Mouse (Mus musculus) kidney, embryonic 15.5 days (tissue): Measurements from ENCODE around the gene Cenpa. TPM values are rescaled to one million over a fixed set of nuclear protein-coding genes. Genes with fewer than 3 reads are reported as not detected.

Source experiments
- ATAC-seq: fragments of 200-750 bp; cut with Nextera tagmentation; replicated peaks from 2 replicates; pipeline ENCODE4 v1.8.0; 2017; ENCODE audit warnings: moderate TSS enrichment; ENCODE audit not compliant: low FRiP score
- H3K27ac ChIP-seq: fragments of 300-500 bp; sonication (generic); 2 replicates; pipeline ENCODE4 v1.5.1; 2015; ENCODE audit warnings: mild to moderate bottlenecking, inconsistent platforms
- H3K27me3 ChIP-seq: fragments of 300-500 bp; sonication (generic); 2 replicates; pipeline ENCODE4 v1.6.1; 2015; ENCODE audit warnings: inconsistent platforms
- H3K36me3 ChIP-seq: fragments of 300-500 bp; sonication (generic); 2 replicates; pipeline ENCODE4 v1.6.1; 2015; ENCODE audit warnings: inconsistent platforms
- H3K4me1 ChIP-seq: fragments of 300-500 bp; sonication (generic); 2 replicates; pipeline ENCODE4 v1.6.1; 2015; ENCODE audit warnings: inconsistent platforms
- H3K4me2 ChIP-seq: fragments of 300-500 bp; sonication (generic); 2 replicates; pipeline ENCODE4 v1.6.1; 2015; ENCODE audit warnings: moderate library complexity, mild to moderate bottlenecking, inconsistent platforms
- H3K4me3 ChIP-seq: fragments of 300-500 bp; sonication (generic); replicated peaks from 2 replicates; pipeline ENCODE4 v1.5.1; 2015; ENCODE audit warnings: mild to moderate bottlenecking, inconsistent platforms
- H3K9ac ChIP-seq: fragments of 300-500 bp; sonication (generic); 2 replicates; pipeline ENCODE4 v1.6.1; 2015; ENCODE audit warnings: mild to moderate bottlenecking, inconsistent platforms
- H3K9me3 ChIP-seq: fragments of 300-500 bp; sonication (generic); replicated peaks from 2 replicates; pipeline ENCODE4 v1.6.1; 2016; ENCODE audit warnings: inconsistent platforms
- WGBS: fragments of 180-500 bp; shearing (Covaris S2); methylation state at CpG from one replicate; pipeline ENCODE4 v1.1.7; 2015; ENCODE audit warnings: mixed read lengths; 5-methylcytosine and 5-hydroxymethylcytosine counted together
- polyA plus RNA-seq: library from polyadenylated mRNA; unstranded; fragments of >200 nt; fragmentation: Nextera tagmentation; extraction: Ambion mirVana; gene quantifications from 2 replicates; pipeline ENCODE4 v1.2.1, GENCODE M21; 2015

Gene Cenpa
- polyA plus RNA-seq, result 298 and 308 TPM in 2 replicates

GRCm38 (mm10) chr5:30666391-30667195 is at the start of gene Cenpa:
Gene Cenpa (plus strand): TSS chr5:30666777.
- Histone ChIP-seq H3K4me1 (peaks cover 23% of the 10 kb centered on the region), H3K27ac (peak within 1 kb of the TSS; percentile 94), H3K4me3 (peak within 1 kb of the TSS; percentile 91), H3K9me3 (no peaks in the 10 kb centered on the region), H3K36me3 (peaks cover 33% of the 10 kb centered on the region), H3K27me3 (no peaks in the 10 kb centered on the region), H3K9ac (peak within 1 kb of the TSS; percentile 83), H3K4me2 (peak within 1 kb of the TSS; percentile 67)
- under 1% methylated on average over 40 of the region's 40 CpGs for WGBS
- ATAC-seq, result peak; percentile 96

DNA sequence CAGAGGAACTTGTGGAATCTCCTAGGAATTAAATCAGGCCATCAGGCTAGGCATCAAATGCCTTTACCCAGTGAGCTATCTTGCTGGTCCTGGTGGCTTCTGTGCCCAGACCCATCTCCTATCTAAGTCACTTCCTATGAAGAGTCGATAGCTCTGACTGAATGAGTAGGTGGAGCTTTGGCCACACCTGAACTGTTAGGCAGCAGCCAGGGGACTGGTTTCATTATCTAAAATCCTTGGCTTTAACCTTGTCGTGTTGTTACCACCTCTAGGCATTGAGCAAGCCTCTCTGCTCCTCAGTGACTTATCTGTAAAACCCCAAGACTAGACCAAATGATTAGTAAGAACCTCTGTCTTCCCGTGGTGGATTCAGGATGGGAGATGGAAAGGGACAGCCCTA is 49.2 kb upstream of the Cenpa start:
- Histone ChIP-seq H3K27ac (no peak overlapping the region), H3K9ac (no peak overlapping the region), H3K4me1 (peaks cover 36% of the 10 kb centered on the region), H3K9me3 (no peaks in the 10 kb centered on the region), H3K36me3 (no peaks in the 10 kb centered on the region), H3K27me3 (peaks cover 23% of the 10 kb centered on the region), H3K4me3 (no peak overlapping the region), H3K4me2 (no peak overlapping the region)
- WGBS, result 19% methylated on average over 3 of the region's 3 CpGs
- no peak for ATAC-seq

- ATAC-seq, result no peak
- WGBS, result 37% methylated on average over 11 of the region's 11 CpGs
- H3K27ac ChIP-seq, result no peak overlapping the region
- H3K9me3 ChIP-seq, result no peaks in the 10 kb centered on the region
- no peak overlapping the region for H3K4me2 ChIP-seq
- H3K36me3 ChIP-seq, result no peaks in the 10 kb centered on the region
- H3K4me1 ChIP-seq, result peaks cover 41% of the 10 kb centered on the region
- H3K27me3 ChIP-seq, result peaks cover 28% of the 10 kb centered on the region
- H3K9ac ChIP-seq, result no peak overlapping the region
- no peak overlapping the region for H3K4me3 ChIP-seq
These were observed 48.7 kb upstream of the Cenpa start for GRCm38 (mm10) chr5:30617851-30618250.

DNA sequence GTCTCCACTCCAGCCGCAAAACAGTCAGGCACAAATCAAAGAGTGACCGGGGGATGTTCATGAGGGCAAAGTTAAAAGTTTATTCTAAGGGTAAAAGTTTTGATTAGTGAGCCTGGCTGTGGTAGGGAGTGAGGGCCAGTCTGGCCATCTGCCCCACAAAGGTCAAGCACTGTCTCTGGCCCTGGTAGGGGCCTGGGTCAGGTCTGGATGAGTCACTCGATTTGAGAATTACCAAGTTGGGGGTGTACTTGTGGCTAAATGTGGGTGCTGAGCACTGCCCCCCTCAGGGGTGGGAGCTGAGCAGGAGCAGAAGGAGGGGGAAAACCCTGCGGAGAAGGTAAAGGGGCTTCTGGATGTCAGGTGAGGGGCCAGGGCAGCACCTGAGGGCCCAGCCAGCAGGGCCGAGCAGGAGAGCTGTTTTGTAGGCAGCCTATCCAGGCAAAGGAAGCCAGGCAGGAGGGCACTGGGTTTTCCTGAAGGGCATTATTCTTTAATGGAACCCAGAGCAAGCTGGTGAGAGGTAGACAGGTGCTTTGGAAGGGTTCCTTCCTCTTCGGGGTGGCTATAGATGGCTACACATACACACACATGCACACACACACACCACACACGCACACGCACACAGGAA is 48.1 kb upstream of the Cenpa start:
- 70% methylated on average over 8 of the region's 8 CpGs for WGBS
- Histone ChIP-seq H3K36me3 (no peaks in the 10 kb centered on the region), H3K4me3 (no peak overlapping the region), H3K4me1 (peaks cover 44% of the 10 kb centered on the region), H3K4me2 (no peak overlapping the region), H3K27ac (no peak overlapping the region), H3K9me3 (no peaks in the 10 kb centered on the region), H3K27me3 (peaks cover 29% of the 10 kb centered on the region), H3K9ac (no peak overlapping the region)
- no peak for ATAC-seq

DNA sequence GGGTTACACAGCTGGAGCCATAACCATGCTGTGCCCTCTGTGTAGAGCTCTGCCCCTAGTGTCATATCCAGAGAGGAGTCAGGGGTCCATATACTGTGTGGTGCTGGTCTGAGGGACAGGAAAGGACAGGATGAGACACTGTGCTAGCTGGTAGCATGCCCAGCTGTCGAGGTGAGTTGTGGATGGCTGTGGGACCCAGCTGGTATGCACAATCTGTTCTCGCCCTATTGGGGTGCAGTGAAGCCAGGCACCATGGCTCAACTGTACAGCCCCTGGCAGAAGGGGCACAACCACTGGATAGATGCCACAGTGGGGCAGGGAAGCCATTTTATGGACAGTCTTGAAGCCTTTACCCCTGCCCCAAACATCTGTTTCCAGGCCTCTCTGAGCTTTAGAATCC is 47.4 kb upstream of the Cenpa start:
- H3K9me3 ChIP-seq, result no peaks in the 10 kb centered on the region
- no peak for ATAC-seq
- H3K4me3 ChIP-seq, result no peak overlapping the region
- H3K4me1 ChIP-seq, result peaks cover 39% of the 10 kb centered on the region
- no peak overlapping the region for H3K4me2 ChIP-seq
- H3K9ac ChIP-seq, result no peak overlapping the region
- peaks cover 29% of the 10 kb centered on the region for H3K27me3 ChIP-seq
- 70% methylated on average over 2 of the region's 2 CpGs for WGBS
- no peak overlapping the region for H3K27ac ChIP-seq
- H3K36me3 ChIP-seq, result no peaks in the 10 kb centered on the region

DNA sequence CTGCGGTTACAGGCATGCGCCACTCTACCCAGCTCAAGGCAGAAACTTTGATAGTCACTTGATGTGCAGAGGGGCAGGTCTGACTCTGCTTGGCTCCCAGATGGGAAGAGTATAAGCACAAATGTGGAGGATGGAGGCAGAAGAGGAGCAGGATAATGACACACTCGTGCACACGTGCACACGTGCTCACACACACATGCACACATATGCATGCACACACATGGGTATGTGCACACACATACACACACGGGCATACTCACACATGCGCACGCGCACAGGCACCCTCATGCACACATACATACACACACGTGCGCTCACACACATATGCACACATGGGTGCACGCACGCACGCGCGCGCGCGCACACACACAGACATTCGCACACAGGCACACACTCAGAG is 46.0 kb upstream of the Cenpa start:
- peaks cover 29% of the 10 kb centered on the region for H3K27me3 ChIP-seq
- H3K4me1 ChIP-seq, result peaks cover 27% of the 10 kb centered on the region

DNA sequence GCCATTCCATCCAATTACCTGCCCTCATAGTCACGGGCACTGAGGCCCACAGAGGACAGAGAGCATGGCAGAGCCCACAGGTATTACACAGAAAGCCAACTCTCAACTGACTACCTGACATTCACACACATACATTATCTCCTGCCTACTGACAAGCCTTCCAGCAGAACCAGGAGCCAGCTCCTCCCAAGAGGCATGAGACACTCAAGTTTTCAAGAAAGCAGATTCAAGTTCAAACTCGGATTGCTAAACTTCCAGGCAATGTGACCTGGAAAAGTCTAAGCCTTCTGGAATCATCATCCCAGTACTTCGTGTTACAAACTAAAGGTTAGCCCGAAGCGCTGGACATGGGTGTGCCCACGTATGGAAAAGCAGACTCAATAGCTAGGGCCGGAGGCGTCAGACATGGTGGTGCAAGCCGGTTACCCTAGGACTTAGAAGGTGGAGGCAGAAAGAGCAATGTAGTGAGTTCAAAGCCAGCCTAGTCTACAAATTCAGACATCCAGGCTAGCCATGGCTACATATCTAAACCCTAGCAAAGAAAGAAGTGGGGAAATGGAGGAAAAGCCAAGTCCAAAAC is 45.3 kb upstream of the Cenpa start:
- Histone ChIP-seq H3K9me3 (no peaks in the 10 kb centered on the region), H3K27me3 (peaks cover 29% of the 10 kb centered on the region), H3K4me3 (no peak overlapping the region), H3K27ac (no peak overlapping the region), H3K4me2 (0 out of 2 replicates have a peak overlapping the region, but pooled peaks have one; percentile 85), H3K4me1 (peaks cover 27% of the 10 kb centered on the region), H3K36me3 (no peaks in the 10 kb centered on the region), H3K9ac (no peak overlapping the region)
- 92% methylated on average over 9 of the region's 9 CpGs for WGBS
- ATAC-seq, result no peak

More for the DNA sequence above, 46.0 kb upstream of the Cenpa start:
- Histone ChIP-seq H3K9ac (no peak overlapping the region), H3K36me3 (no peaks in the 10 kb centered on the region), H3K4me3 (no peak overlapping the region), H3K4me2 (no peak overlapping the region), H3K9me3 (no peaks in the 10 kb centered on the region), H3K27ac (no peak overlapping the region)
- 96% methylated on average over 20 of the region's 20 CpGs for WGBS
- ATAC-seq, result no peak

DNA sequence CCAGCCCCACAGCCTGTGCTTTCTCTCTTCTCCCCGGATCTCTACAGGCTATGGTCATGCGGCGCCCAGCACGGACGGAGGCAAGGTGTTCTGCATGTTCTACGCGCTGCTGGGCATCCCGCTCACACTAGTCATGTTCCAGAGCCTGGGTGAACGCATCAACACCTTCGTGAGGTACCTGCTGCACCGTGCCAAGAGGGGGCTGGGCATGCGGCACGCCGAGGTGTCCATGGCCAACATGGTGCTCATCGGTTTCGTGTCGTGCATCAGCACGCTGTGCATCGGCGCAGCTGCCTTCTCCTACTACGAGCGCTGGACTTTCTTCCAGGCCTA is 44.8 kb upstream of the Cenpa start:
- WGBS, result 48% methylated on average over 22 of the region's 22 CpGs
- peak overlapping the region; percentile 44 for H3K4me3 ChIP-seq
- peaks cover 25% of the 10 kb centered on the region for H3K4me1 ChIP-seq
- H3K27ac ChIP-seq, result no peak overlapping the region
- peak overlapping the region; percentile 85 for H3K4me2 ChIP-seq
- H3K36me3 ChIP-seq, result no peaks in the 10 kb centered on the region
- H3K9ac ChIP-seq, result peak overlapping the region; percentile 35; the same call in 1 of the 2 replicates
- H3K9me3 ChIP-seq, result no peaks in the 10 kb centered on the region
- H3K27me3 ChIP-seq, result peaks cover 29% of the 10 kb centered on the region
- no peak for ATAC-seq

DNA sequence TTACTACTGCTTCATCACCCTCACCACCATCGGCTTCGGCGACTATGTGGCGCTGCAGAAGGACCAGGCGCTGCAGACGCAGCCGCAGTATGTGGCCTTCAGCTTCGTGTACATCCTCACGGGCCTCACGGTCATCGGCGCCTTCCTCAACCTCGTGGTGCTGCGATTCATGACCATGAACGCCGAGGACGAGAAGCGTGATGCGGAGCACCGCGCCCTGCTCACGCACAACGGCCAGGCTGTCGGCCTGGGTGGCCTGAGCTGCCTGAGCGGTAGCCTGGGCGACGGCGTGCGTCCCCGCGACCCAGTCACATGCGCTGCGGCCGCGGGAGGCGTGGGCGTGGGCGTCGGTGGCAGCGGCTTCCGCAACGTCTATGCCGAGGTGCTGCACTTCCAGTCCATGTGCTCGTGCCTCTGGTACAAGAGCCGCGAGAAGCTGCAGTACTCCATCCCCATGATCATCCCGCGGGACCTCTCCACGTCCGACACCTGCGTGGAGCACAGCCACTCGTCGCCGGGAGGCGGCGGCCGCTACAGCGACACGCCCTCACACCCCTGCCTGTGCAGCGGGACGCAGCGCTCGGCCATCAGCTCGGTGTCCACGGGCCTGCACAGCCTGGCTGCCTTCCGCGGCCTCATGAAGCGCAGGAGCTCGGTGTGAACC is 44.3 kb upstream of the Cenpa start:
- Histone ChIP-seq H3K9me3 (no peaks in the 10 kb centered on the region), H3K27ac (no peak overlapping the region), H3K9ac (peak overlapping the region; percentile 35), H3K4me2 (peak overlapping the region; percentile 85), H3K4me1 (peaks cover 25% of the 10 kb centered on the region), H3K36me3 (no peaks in the 10 kb centered on the region), H3K27me3 (peaks cover 29% of the 10 kb centered on the region), H3K4me3 (peak overlapping the region; percentile 44)
- peak; percentile 55; the same call in 1 of the 2 replicates for ATAC-seq
- WGBS, result 2% methylated on average over 69 of the region's 69 CpGs

GRCm38 (mm10) chr5:30622841-30623185 is 43.8 kb upstream of the Cenpa start:
- H3K9ac ChIP-seq, result peak overlapping the region; percentile 35; the same call in 1 of the 2 replicates

DNA sequence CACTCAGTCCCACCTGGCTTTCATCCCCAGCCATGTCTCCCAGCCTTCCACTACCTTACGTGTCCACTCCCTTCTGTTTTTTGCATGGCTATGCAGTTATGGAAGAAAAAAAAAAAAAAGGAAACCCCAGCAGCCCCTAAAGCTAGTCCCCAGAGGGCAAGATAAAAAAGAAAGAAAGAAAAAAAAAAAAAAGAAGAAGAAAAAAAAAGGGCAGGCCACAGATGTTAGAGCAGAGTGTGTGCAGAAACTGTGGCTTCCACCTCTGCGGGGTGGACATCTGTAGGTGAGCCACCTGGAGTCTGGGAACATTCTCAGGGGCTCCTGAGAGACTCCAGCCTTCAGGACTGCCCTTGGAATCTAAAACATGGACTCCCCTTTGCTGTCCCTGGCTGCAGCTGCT is 43.2 kb upstream of the Cenpa start:
- 0 out of 2 replicates have a peak overlapping the region, but pooled peaks have one; percentile 35 for H3K9ac ChIP-seq
- no peaks in the 10 kb centered on the region for H3K36me3 ChIP-seq
- peaks cover 15% of the 10 kb centered on the region for H3K4me1 ChIP-seq
- H3K4me2 ChIP-seq, result peak overlapping the region; percentile 85
- no peak for ATAC-seq
- H3K27me3 ChIP-seq, result peaks cover 29% of the 10 kb centered on the region
- WGBS, result 59% methylated on average over 2 of the region's 2 CpGs
- no peaks in the 10 kb centered on the region for H3K9me3 ChIP-seq
- H3K27ac ChIP-seq, result no peak overlapping the region
- peak overlapping the region; percentile 44; the same call in 1 of the 2 replicates for H3K4me3 ChIP-seq

More at GRCm38 (mm10) chr5:30622841-30623185, 43.8 kb upstream of the Cenpa start:
- Histone ChIP-seq H3K36me3 (no peaks in the 10 kb centered on the region), H3K4me3 (peak overlapping the region; percentile 44), H3K27ac (no peak overlapping the region), H3K4me1 (peaks cover 21% of the 10 kb centered on the region), H3K27me3 (peaks cover 29% of the 10 kb centered on the region), H3K4me2 (peak overlapping the region; percentile 85), H3K9me3 (no peaks in the 10 kb centered on the region)
- WGBS, result 2% methylated on average over 10 of the region's 10 CpGs
- peak; percentile 30; the same call in 1 of the 2 replicates for ATAC-seq

DNA sequence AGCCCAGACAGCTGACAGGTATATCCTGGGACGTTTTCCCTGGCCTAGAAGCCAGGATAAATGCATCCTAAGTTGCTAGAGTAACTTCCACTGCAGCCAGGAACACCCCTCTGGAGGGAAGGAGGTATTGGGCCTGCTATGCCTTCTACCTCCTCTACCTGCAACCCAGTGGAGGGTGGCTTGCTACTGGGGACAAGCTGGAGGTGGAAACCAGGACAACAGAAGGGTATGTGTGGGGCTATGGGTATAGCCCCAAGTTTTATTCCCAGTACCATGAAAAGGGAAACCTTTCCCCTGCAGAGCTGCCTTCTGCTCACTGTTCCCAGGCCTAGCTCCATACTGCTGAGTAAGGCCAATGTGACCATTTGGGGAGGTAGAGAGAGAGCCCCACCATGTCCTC is 42.3 kb upstream of the Cenpa start:
- Histone ChIP-seq H3K9ac (no peak overlapping the region), H3K9me3 (no peaks in the 10 kb centered on the region), H3K27me3 (peaks cover 25% of the 10 kb centered on the region), H3K4me2 (no peak overlapping the region), H3K36me3 (no peaks in the 10 kb centered on the region), H3K4me1 (peaks cover 15% of the 10 kb centered on the region), H3K4me3 (no peak overlapping the region), H3K27ac (no peak overlapping the region)
- no peak for ATAC-seq
- WGBS, result 53% methylated on average over 1 of the region's 1 CpGs
